Mouse (Mus musculus): ENCODE results near the gene Hif3a. TPM values are rescaled to one million over a fixed set of nuclear protein-coding genes. Genes with fewer than 3 reads are reported as not detected.

The Hif3a gene
- polyA plus RNA-seq, 1 experiment from 2014 or later = 12.6 TPM

GRCm38 (mm10) chr7:17002375-17003195 lies 59.6 kb downstream of the Hif3a start:
- no peak overlapping the region for H3K9ac ChIP-seq
- H3K9me3 ChIP-seq (replicated peaks) = no peaks in the 10 kb centered on the region
- peak; percentile 55 for DNase-seq
- no peaks in the 10 kb centered on the region for H3K27me3 ChIP-seq
- no peak overlapping the region for H3K4me3 ChIP-seq (replicated peaks)
- peak; percentile 49 for ATAC-seq (ENCODE audit: low read depth)
- peak overlapping the region; percentile 64 for H3K27ac ChIP-seq
- H3K4me1 ChIP-seq (replicated peaks) = peaks cover 53% of the 10 kb centered on the region
- 14% methylated on average over 7 of the region's 7 CpGs for WGBS (ENCODE audit: insufficient replicate concordance)
- H3K36me3 ChIP-seq = peaks cover 56% of the 10 kb centered on the region
- no peak overlapping the region for H3K4me2 ChIP-seq

DNA sequence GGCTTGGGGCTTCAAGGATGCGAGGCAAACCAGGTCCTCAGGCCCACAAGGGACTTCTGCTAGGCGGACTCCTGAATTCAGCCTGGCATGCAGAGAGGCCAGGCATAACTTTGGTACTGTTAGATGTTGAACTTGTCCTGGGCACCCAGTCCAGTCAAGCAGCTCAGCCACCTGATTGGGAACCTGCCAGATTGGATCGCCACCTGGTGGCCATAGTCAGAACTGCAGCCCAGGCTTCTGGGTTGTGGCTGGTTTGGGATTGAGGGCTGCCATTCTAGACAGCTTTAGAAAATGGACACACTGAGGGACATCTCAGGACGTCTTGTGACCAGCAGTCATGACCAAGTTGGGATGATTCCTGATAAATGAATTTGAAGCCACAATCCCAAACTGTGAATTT lies 62.6 kb downstream of the Hif3a start:
- Histone ChIP-seq H3K4me2 (peak overlapping the region; percentile 50), H3K27ac (peak overlapping the region; percentile 67), H3K9ac (peak overlapping the region; percentile 39), H3K4me1 (replicated peaks) (peaks cover 67% of the 10 kb centered on the region), H3K36me3 (peaks cover 27% of the 10 kb centered on the region), H3K27me3 (peaks cover 10% of the 10 kb centered on the region), H3K4me3 (replicated peaks) (no peak overlapping the region), H3K9me3 (replicated peaks) (no peaks in the 10 kb centered on the region)
- peak; percentile 80 for DNase-seq
- 12% methylated on average over 4 of the region's 4 CpGs for WGBS (ENCODE audit: insufficient replicate concordance)
- ATAC-seq (ENCODE audit: low read depth) = peak; percentile 42

DNA sequence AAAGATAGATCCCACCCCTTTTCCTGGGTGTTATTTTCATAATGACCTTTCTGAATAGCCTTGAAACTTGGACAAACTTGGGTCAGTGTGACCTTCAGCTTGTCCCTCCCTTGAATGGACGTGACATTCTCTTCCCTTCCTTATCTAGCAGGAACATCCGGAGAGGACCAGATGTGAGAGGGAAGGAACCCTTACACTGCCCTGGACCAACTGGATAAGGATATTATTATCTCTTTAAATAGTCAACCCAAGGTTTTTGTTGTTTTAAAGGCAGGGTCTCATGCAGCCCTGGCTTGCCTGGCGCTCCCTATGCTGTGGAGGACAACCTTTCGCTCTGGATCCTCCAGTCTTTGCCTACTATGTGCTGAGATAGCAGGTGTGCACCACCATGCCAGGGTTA lies 63.0 kb downstream of the Hif3a start:
- peak; percentile 56 for DNase-seq
- Histone ChIP-seq H3K4me1 (replicated peaks) (peaks cover 68% of the 10 kb centered on the region), H3K9me3 (replicated peaks) (no peaks in the 10 kb centered on the region), H3K4me2 (peak overlapping the region; percentile 50), H3K27ac (peak overlapping the region; percentile 67), H3K36me3 (peaks cover 23% of the 10 kb centered on the region), H3K27me3 (peaks cover 14% of the 10 kb centered on the region), H3K9ac (peak overlapping the region; percentile 39), H3K4me3 (replicated peaks) (no peak overlapping the region)
- ATAC-seq (ENCODE audit: low read depth) = peak; percentile 71
- 29% methylated on average over 4 of the region's 4 CpGs for WGBS (ENCODE audit: insufficient replicate concordance)

GRCm38 (mm10) chr7:16995345-16995744 lies 66.9 kb downstream of the Hif3a start:
- peak overlapping the region; percentile 60; the same call in 1 of the 2 replicates for H3K4me3 ChIP-seq (replicated peaks)
- ATAC-seq (ENCODE audit: low read depth) (no peak), DNase-seq (no peak)
- H3K9ac ChIP-seq = 0 out of 2 replicates have a peak overlapping the region, but pooled peaks have one; percentile 69
- H3K9me3 ChIP-seq (replicated peaks) = no peaks in the 10 kb centered on the region
- peaks cover 22% of the 10 kb centered on the region for H3K27me3 ChIP-seq
- 77% methylated on average over 4 of the region's 4 CpGs for WGBS (ENCODE audit: insufficient replicate concordance)
- peak overlapping the region; percentile 67 for H3K4me2 ChIP-seq
- H3K27ac ChIP-seq = no peak overlapping the region
- H3K36me3 ChIP-seq = 0 out of 2 replicates have a peak, but pooled peaks cover 4% of the 10 kb centered on the region
- peaks cover 69% of the 10 kb centered on the region for H3K4me1 ChIP-seq (replicated peaks)

GRCm38 (mm10) chr7:16994400-16994799 lies 67.8 kb downstream of the Hif3a start:
- DNase-seq = no peak
- H3K4me1 ChIP-seq (replicated peaks) = peaks cover 76% of the 10 kb centered on the region
- H3K27ac ChIP-seq = peak overlapping the region; percentile 19
- WGBS (ENCODE audit: insufficient replicate concordance) = 10% methylated on average over 20 of the region's 20 CpGs
- H3K9ac ChIP-seq = peak overlapping the region; percentile 69
- no peaks in the 10 kb centered on the region for H3K9me3 ChIP-seq (replicated peaks)
- H3K4me3 ChIP-seq (replicated peaks) = peak overlapping the region; percentile 60
- H3K4me2 ChIP-seq = peak overlapping the region; percentile 67
- H3K36me3 ChIP-seq = 0 out of 2 replicates have a peak, but pooled peaks cover 4% of the 10 kb centered on the region
- no peak for ATAC-seq (ENCODE audit: low read depth)
- H3K27me3 ChIP-seq = peaks cover 22% of the 10 kb centered on the region

DNA sequence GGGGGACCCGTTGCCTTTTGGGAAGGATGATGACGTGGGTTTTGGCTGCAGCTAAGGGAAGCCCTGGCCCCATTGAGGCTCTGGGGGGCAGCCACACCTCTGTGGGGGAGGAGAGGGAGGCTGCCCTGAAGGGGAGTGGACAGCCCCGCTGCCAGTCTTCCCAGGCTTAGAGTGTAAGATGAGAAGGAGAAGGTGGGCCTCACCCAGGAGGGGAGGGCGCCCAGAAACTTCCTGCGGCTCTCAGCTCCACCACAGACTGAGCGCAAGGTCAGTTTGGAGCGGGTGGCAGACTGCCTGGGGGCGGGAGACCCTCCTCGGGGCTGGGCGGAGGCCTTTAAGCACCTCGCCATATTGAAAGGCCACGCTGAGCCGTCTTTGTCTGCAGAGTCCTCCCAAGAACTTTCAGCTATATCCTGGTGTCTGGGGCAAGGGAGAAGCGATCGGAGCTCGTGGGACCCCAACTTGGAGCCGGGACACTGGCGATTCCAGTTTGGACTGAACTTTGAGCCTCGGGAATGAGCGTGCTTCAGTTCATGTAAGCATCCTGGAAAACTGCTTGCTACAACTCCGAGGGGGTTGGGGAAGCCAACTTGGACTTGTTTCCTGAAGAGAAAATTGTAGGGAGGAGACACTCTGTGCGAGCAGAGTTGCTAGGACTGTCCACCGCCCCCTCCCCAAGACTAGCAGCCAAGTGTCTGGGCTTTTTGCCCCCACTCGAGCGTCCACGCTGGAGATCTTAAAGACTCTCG lies 68.4 kb downstream of the Hif3a start:
- Histone ChIP-seq H3K36me3 (0 out of 2 replicates have a peak, but pooled peaks cover 4% of the 10 kb centered on the region), H3K27ac (peak overlapping the region; percentile 19), H3K9ac (peak overlapping the region; percentile 69), H3K4me1 (replicated peaks) (peaks cover 70% of the 10 kb centered on the region), H3K4me3 (replicated peaks) (peak overlapping the region; percentile 60), H3K9me3 (replicated peaks) (no peaks in the 10 kb centered on the region), H3K4me2 (peak overlapping the region; percentile 67), H3K27me3 (peaks cover 22% of the 10 kb centered on the region)
- ATAC-seq (ENCODE audit: low read depth) (peak; percentile 86), DNase-seq (peak; percentile 62)
- 3% methylated on average over 27 of the region's 27 CpGs for WGBS (ENCODE audit: insufficient replicate concordance)

DNA sequence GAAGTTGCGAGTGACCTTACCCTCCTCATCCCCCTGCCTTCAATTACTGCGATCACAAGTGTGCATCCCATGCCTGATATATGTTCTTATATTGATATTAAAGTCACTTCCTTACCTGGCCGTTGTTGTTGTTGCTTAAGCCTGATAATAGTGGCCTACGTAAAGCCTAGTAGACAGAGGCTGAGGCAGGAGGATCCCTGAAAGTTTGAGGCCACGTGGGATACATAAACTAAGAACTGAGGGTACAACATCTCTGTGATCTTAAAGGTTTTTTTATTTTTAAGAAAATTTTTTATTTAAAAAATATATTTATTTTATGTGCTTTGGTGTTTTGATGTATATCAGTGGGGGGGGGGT lies 69.8 kb downstream of the Hif3a start, which contains the start of gene Ccdc8:
Gene Ccdc8 (plus strand): TSS at position 258 of the 357 bp plus-strand sequence.
- H3K36me3 ChIP-seq = no peaks in the 10 kb centered on the region
- no peak for DNase-seq
- peak within 1 kb of the TSS; percentile 60 for H3K4me3 ChIP-seq (replicated peaks)
- 81% methylated on average over 5 of the region's 5 CpGs for WGBS (ENCODE audit: insufficient replicate concordance)
- H3K27me3 ChIP-seq = peaks cover 22% of the 10 kb centered on the region
- H3K4me2 ChIP-seq = peak within 1 kb of the TSS; percentile 67
- H3K9ac ChIP-seq = peak within 1 kb of the TSS; percentile 69
- no peaks in the 10 kb centered on the region for H3K9me3 ChIP-seq (replicated peaks)
- no peak for ATAC-seq (ENCODE audit: low read depth)
- H3K27ac ChIP-seq = peak within 1 kb of the TSS; percentile 48; the same call in 1 of the 2 replicates
- H3K4me1 ChIP-seq (replicated peaks) = peaks cover 57% of the 10 kb centered on the region

GRCm38 (mm10) chr7:16991681-16992450 lies 70.4 kb downstream of the Hif3a start:
- no peak overlapping the region for H3K9ac ChIP-seq
- ATAC-seq (ENCODE audit: low read depth) (no peak), DNase-seq (no peak)
- no peaks in the 10 kb centered on the region for H3K9me3 ChIP-seq (replicated peaks)
- H3K4me2 ChIP-seq = no peak overlapping the region
- peaks cover 55% of the 10 kb centered on the region for H3K4me1 ChIP-seq (replicated peaks)
- whole genome bisulfite sequencing (ENCODE audit: insufficient replicate concordance) = 53% methylated on average over 18 of the region's 18 CpGs
- peaks cover 22% of the 10 kb centered on the region for H3K27me3 ChIP-seq
- peak overlapping the region; percentile 48; the same call in 1 of the 2 replicates for H3K27ac ChIP-seq
- H3K4me3 ChIP-seq (replicated peaks) = no peak overlapping the region
- no peaks in the 10 kb centered on the region for H3K36me3 ChIP-seq

GRCm38 (mm10) chr7:16990006-16990744 lies 72.1 kb downstream of the Hif3a start:
- Histone ChIP-seq H3K36me3 (no peaks in the 10 kb centered on the region), H3K27ac (peak overlapping the region; percentile 53), H3K27me3 (peaks cover 17% of the 10 kb centered on the region), H3K4me1 (replicated peaks) (peaks cover 45% of the 10 kb centered on the region), H3K9ac (no peak overlapping the region), H3K4me2 (peak overlapping the region; percentile 29; the same call in 1 of the 2 replicates), H3K4me3 (replicated peaks) (no peak overlapping the region), H3K9me3 (replicated peaks) (no peaks in the 10 kb centered on the region)
- no peak for ATAC-seq (ENCODE audit: low read depth)
- WGBS (ENCODE audit: insufficient replicate concordance) = 19% methylated on average over 15 of the region's 15 CpGs
- no peak for DNase-seq

- Histone ChIP-seq H3K4me1 (replicated peaks) (peaks cover 27% of the 10 kb centered on the region), H3K36me3 (no peaks in the 10 kb centered on the region), H3K4me2 (no peak overlapping the region), H3K9ac (no peak overlapping the region), H3K4me3 (replicated peaks) (no peak overlapping the region), H3K27me3 (peaks cover under 1% of the 10 kb centered on the region; the same call in 1 of the 2 replicates), H3K9me3 (replicated peaks) (no peaks in the 10 kb centered on the region), H3K27ac (no peak overlapping the region)
- ATAC-seq (ENCODE audit: low read depth) = no peak
- 63% methylated on average over 3 of the region's 3 CpGs for WGBS (ENCODE audit: insufficient replicate concordance)
- DNase-seq = no peak
Measured at GRCm38 (mm10) chr7:16988405-16988804, 73.8 kb downstream of the Hif3a start.
